Mouse (Mus musculus) myocyte (in vitro differentiated cells): Measurements from ENCODE around the gene Fkbpl. TPM values are rescaled to one million over a fixed set of nuclear protein-coding genes. Genes with fewer than 3 reads are reported as not detected.

Source experiments
- H3K27me3 ChIP-seq: one replicate; pipeline ENCODE4 v1.6.1; 2011; ENCODE audit not compliant: control insufficient read depth, insufficient read depth, insufficient read length
- H3K36me3 ChIP-seq: one replicate; pipeline ENCODE4 v1.6.1; 2011; ENCODE audit not compliant: control insufficient read depth, insufficient read depth
- H3K4me2 ChIP-seq: one replicate; pipeline ENCODE4 v1.6.1; 2011; ENCODE audit warnings: low read depth, control low read depth
- H3K4me3 ChIP-seq: one replicate; pipeline ENCODE4 v1.5.1; 2011; ENCODE audit warnings: mild to moderate bottlenecking, control low read depth, moderate library complexity
- H3K79me2 ChIP-seq: one replicate; pipeline ENCODE4 v1.6.1; 2011; ENCODE audit not compliant: control insufficient read depth, insufficient read depth
- H3ac ChIP-seq: one replicate; pipeline ENCODE4 v1.6.1; 2011; ENCODE audit not compliant: control insufficient read depth, insufficient read length
- CEBPB ChIP-seq: IDR thresholded peaks from 2 replicates; pipeline ENCODE4 v1.6.1; 2011; ENCODE audit warnings: mild to moderate bottlenecking, moderate library complexity; ENCODE audit not compliant: poor library complexity, insufficient read depth, severe bottlenecking
- E2F4 ChIP-seq: IDR thresholded peaks from one replicate; pipeline ENCODE4 v1.6.1; 2011; ENCODE audit warnings: mild to moderate bottlenecking, control low read depth, moderate library complexity; ENCODE audit not compliant: insufficient read depth
- MAX ChIP-seq: IDR thresholded peaks from one replicate; pipeline ENCODE4 v1.6.1; 2011; ENCODE audit warnings: low read depth, mild to moderate bottlenecking, control low read depth
- MYOD1 ChIP-seq, 3 experiments: IDR thresholded peaks; one replicate each; pipeline ENCODE4 v1.6.1; 2011; ENCODE audit warnings: control low read depth in 2 of 3, low read depth in 2 of 3, mild to moderate bottlenecking in 2 of 3, moderate library complexity in 1 of 3; ENCODE audit not compliant: insufficient read length in 2 of 3, control insufficient read depth in 1 of 3
- MYOG ChIP-seq, 3 experiments: IDR thresholded peaks; one replicate each; pipeline ENCODE4 v1.6.1; 2011; ENCODE audit warnings: control low read depth in 2 of 3, low read depth in 2 of 3, mild to moderate bottlenecking in 2 of 3; ENCODE audit not compliant: insufficient read length in 2 of 3, control insufficient read depth in 1 of 3, insufficient read depth in 1 of 3
- POLR2A ChIP-seq: IDR thresholded peaks from one replicate; pipeline ENCODE4 v1.6.1; 2011; ENCODE audit warnings: low read depth, mild to moderate bottlenecking, control low read depth, moderate library complexity; ENCODE audit not compliant: insufficient read length
- POLR2AphosphoS2 ChIP-seq: IDR thresholded peaks from one replicate; pipeline ENCODE4 v1.6.1; 2011; ENCODE audit warnings: low read depth, control low read depth; ENCODE audit not compliant: insufficient read length
- REST ChIP-seq: IDR thresholded peaks from one replicate; pipeline ENCODE4 v1.6.1; 2011; ENCODE audit warnings: mild to moderate bottlenecking, control low read depth, moderate library complexity; ENCODE audit not compliant: insufficient read depth, insufficient read length
- SRF ChIP-seq: IDR thresholded peaks from one replicate; pipeline ENCODE4 v1.6.1; 2011; ENCODE audit warnings: low read depth; ENCODE audit not compliant: control insufficient read depth, insufficient read length
- TCF12 ChIP-seq: IDR thresholded peaks from one replicate; pipeline ENCODE4 v1.6.1; 2011; ENCODE audit warnings: mild to moderate bottlenecking, control low read depth; ENCODE audit not compliant: poor library complexity, insufficient read depth, severe bottlenecking
- TCF3 ChIP-seq: IDR thresholded peaks from one replicate; pipeline ENCODE4 v1.6.1; 2011; ENCODE audit warnings: low read depth, control low read depth; ENCODE audit not compliant: insufficient read length
- USF1 ChIP-seq: IDR thresholded peaks from one replicate; pipeline ENCODE4 v1.6.1; 2011; ENCODE audit warnings: low read depth, mild to moderate bottlenecking, control low read depth, moderate library complexity
- polyA plus RNA-seq: library from polyadenylated mRNA; unstranded; fragments of >200 nt; fragmentation: generic; extraction: Trizol; gene quantifications from one replicate; pipeline ENCODE4 v1.2.1, GENCODE M21; 2012; ENCODE audit warnings: missing spikeins

Gene Fkbpl
- polyA plus RNA-seq, 1 experiment, result 13.5 TPM

GRCm38 (mm10) chr17:34643379-34643778 is 1.2 kb upstream of the Fkbpl start:
- TF ChIP-seq MYOD1 (IDR thresholded peaks at IDR 0.05; ENCODE audit: control insufficient read depth in 1 of 3, insufficient read length in 2 of 3, low read depth in 2 of 3), result no peak
- TF ChIP-seq E2F4, result no peak
- no peak for TF ChIP-seq USF1
- no peak for TF ChIP-seq TCF3
- no peak for TF ChIP-seq REST
- TF ChIP-seq POLR2A, result no peak
- TF ChIP-seq CEBPB, result no peak
- TF ChIP-seq MAX, result no peak
- TF ChIP-seq TCF12, result no peak
- TF ChIP-seq POLR2AphosphoS2, result no peak
- TF ChIP-seq MYOG (IDR thresholded peaks at IDR 0.05; ENCODE audit: control insufficient read depth in 1 of 3, insufficient read depth in 1 of 3, insufficient read length in 2 of 3, low read depth in 2 of 3), result no peak
- TF ChIP-seq SRF, result no peak
- Histone ChIP-seq H3ac (no peak overlapping the region), H3K4me3 (no peak overlapping the region), H3K27me3 (no peaks in the 10 kb centered on the region), H3K36me3 (no peaks in the 10 kb centered on the region), H3K79me2 (peaks cover 9% of the 10 kb centered on the region), H3K4me2 (peak overlapping the region; percentile 47)

DNA sequence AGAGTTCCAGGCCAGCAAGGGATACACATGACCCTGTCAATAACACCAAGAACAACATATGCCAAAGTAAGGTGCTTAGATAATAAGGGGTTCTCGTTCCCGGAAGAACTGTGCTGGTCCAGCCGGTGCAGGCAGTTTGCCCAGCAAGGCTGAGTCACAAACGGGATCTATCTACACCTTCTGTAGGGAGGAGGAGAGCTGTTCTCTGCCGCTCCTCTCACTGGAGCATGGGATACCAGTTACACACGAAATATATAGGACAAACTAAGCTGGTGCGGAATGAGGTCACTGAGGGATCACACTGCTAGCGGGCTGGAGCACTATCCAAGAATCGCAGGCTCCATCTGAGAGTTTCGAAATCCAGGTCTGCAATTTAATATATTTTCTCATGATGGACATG is 620 bp upstream of the Fkbpl start:
- Histone ChIP-seq H3K4me2 (peak overlapping the region; percentile 47), H3K79me2 (peaks cover 9% of the 10 kb centered on the region), H3K4me3 (no peak overlapping the region), H3K36me3 (no peaks in the 10 kb centered on the region), H3K27me3 (no peaks in the 10 kb centered on the region), H3ac (no peak overlapping the region)
- TF ChIP-seq POLR2A, result no peak
- no peak for TF ChIP-seq USF1
- no peak for TF ChIP-seq MYOD1 (IDR thresholded peaks at IDR 0.05; ENCODE audit: control insufficient read depth in 1 of 3, insufficient read length in 2 of 3, low read depth in 2 of 3)
- TF ChIP-seq REST, result no peak
- no peak for TF ChIP-seq SRF
- no peak for TF ChIP-seq MAX
- no peak for TF ChIP-seq E2F4
- TF ChIP-seq MYOG (IDR thresholded peaks at IDR 0.05; ENCODE audit: control insufficient read depth in 1 of 3, insufficient read depth in 1 of 3, insufficient read length in 2 of 3, low read depth in 2 of 3), result no peak
- no peak for TF ChIP-seq TCF12
- TF ChIP-seq CEBPB, result no peak
- no peak for TF ChIP-seq POLR2AphosphoS2
- TF ChIP-seq TCF3, result no peak

DNA sequence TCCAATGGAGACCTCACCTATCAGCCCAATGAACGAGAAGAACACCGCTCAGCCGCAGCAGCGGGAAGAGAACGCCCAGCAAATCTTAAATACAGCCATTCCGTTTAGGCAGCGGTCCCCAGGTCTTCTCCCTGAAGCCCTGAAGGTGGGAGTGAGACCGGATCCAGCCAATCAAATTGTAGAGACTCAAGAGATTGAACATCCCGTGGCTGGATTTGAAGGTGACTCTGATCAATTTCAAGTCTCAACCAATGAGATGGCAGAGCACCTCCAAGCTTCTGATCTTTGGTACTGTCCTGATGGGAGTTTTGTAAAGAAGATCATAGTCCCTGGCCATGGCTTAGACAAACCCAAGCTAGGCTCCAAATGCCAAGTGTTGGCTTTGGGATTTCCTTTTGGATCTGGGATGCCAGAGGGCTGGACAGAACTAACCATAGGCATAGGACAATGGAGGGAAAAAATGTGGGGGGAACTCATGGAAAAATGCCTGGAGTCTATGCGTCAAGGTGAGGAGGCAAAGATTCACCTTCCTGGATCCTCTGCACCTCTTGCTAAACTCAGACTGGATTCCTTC is 779 bp downstream of the Fkbpl start:
- H3ac ChIP-seq, result no peak overlapping the region
- H3K36me3 ChIP-seq, result no peaks in the 10 kb centered on the region

DNA sequence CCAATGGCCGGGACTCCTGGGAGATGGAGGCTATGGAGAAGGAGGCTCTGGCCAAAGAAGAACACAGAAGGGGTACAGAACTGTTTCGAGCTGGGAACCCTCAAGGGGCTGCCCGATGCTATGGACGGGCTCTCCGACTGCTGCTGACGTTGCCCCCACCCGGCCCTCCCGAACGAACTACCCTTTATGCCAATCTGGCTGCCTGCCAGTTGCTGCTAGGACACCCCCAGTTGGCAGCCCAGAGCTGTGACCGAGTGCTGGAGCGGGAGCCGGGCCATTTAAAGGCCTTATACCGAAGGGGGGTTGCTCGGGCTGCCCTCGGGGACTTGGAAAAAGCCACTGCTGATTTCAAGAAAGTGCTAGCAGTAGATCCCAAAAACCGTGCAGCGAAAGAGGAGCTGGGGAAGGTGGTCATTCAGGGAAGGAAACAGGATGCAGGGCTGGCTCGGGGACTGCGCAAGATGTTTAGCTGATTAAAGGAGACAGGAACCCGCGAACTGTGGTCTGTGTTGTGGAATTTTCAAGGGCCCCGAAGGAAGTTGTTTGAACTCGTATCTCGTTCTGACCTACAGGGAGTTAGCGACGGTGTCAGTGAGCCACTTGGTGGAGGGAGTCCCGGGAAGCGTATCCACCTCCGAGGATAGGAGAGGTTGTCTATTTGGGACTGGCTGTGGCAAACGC is 1.4 kb downstream of the Fkbpl start:
- peak overlapping the region; percentile 28 for H3K4me3 ChIP-seq
- no peak overlapping the region for H3ac ChIP-seq
- peaks cover 9% of the 10 kb centered on the region for H3K79me2 ChIP-seq
- peak overlapping the region; percentile 69 for H3K4me2 ChIP-seq
- no peaks in the 10 kb centered on the region for H3K27me3 ChIP-seq
- TF ChIP-seq TCF3 (no peak), MYOG (IDR thresholded peaks at IDR 0.05; ENCODE audit: control insufficient read depth in 1 of 3, insufficient read depth in 1 of 3, insufficient read length in 2 of 3, low read depth in 2 of 3) (no peak), REST (no peak), SRF (no peak), MAX (no peak), MYOD1 (IDR thresholded peaks at IDR 0.05; ENCODE audit: control insufficient read depth in 1 of 3, insufficient read length in 2 of 3, low read depth in 2 of 3) (no peak), TCF12 (no peak), E2F4 (no peak), POLR2A (no peak)
- no peaks in the 10 kb centered on the region for H3K36me3 ChIP-seq

More for the DNA sequence above, 779 bp downstream of the Fkbpl start:
- Histone ChIP-seq H3K4me3 (peak overlapping the region; percentile 28), H3K27me3 (no peaks in the 10 kb centered on the region), H3K4me2 (peak overlapping the region; percentile 69), H3K79me2 (peaks cover 9% of the 10 kb centered on the region)
- TF ChIP-seq MYOD1 (IDR thresholded peaks at IDR 0.05; ENCODE audit: control insufficient read depth in 1 of 3, insufficient read length in 2 of 3, low read depth in 2 of 3) (no peak), POLR2AphosphoS2 (no peak), TCF12 (no peak), TCF3 (no peak), POLR2A (no peak), MAX (no peak)
